Comparison of ENCODE assay signal across 8 mouse cellular contexts in genomic region chr1:181352367-181353199, GRCm38 (mm10). TPM values are rescaled to one million over a fixed set of nuclear protein-coding genes. Genes with fewer than 3 reads are reported as not detected.
DNase-seq lines count a peak whose midpoint lies in the region; ATAC-seq lines count a peak whose summit lies in the region.

Cnih3 (plus strand) TSS chr1:181352628.

- ATAC-seq in embryonic facial prominence, embryonic 14.5 days (ENCODE audit: low read depth) = peak; percentile 81
- ATAC-seq in hematopoietic stem cell, adult 5-6 weeks (replicated peaks in 1 of 2; ENCODE audit: insufficient read depth in 1 of 2, low FRiP score in 2 of 2, low TSS enrichment in 1 of 2, low read depth in 1 of 2, poor library complexity in 2 of 2, severe bottlenecking in 2 of 2) = peak; percentile 19 to 21; a peak in 1 of 4 replicates
- no peak for ATAC-seq in activated CD4-positive, CD25-positive, alpha-beta regulatory T cell, adult 4 months

- H3K27ac ChIP-seq in embryonic facial prominence, embryonic 14.5 days (replicated peaks; ENCODE audit: low read depth, low read length) = no peak within 1 kb of the TSS

- intact Hi-C loops in left cerebral cortex, postnatal 10 days (cut with DNase I) = no loop called here

- DNase-seq in urinary bladder, postnatal 14 days (ENCODE audit: low spot score) = peak; percentile 31
- no peak for DNase-seq in urinary bladder, postnatal 10 days (ENCODE audit: low spot score)
- DNase-seq in embryonic facial prominence, embryonic 14.5 days (ENCODE audit: low spot score) = peak; percentile 72
- peak in 1 of 2 experiments; percentile 80 for DNase-seq in left cerebral cortex, postnatal 10 days (ENCODE audit: extremely low spot score in 1 of 2, low spot score in 2 of 2)
- peak; percentile 53 to 71 for DNase-seq in lung, postnatal 4 days
- peak; percentile 70 for DNase-seq in right cerebral cortex, postnatal 14 days

- 1% methylated on average over 44 of the region's 78 CpGs for WGBS in embryonic facial prominence, embryonic 14.5 days

- peak within 1 kb of the TSS; percentile 99 for H3K4me2 ChIP-seq in embryonic facial prominence, embryonic 14.5 days (ENCODE audit: low read depth, low read length)

- H3K27me3 ChIP-seq in embryonic facial prominence, embryonic 14.5 days (replicated peaks; ENCODE audit: control insufficient read depth, insufficient read depth, low read length) = peaks cover 50% of the 10 kb centered on the region

- peaks cover 8% of the 10 kb centered on the region; the same call in 1 of the 2 replicates for H3K4me1 ChIP-seq in embryonic facial prominence, embryonic 14.5 days (ENCODE audit: control insufficient read depth, insufficient read depth, low read length)

- H3K9me3 ChIP-seq in embryonic facial prominence, embryonic 14.5 days (ENCODE audit: control insufficient read depth, low read length) = no peaks in the 10 kb centered on the region

- peak within 1 kb of the TSS; percentile 64 for H3K9ac ChIP-seq in embryonic facial prominence, embryonic 14.5 days (ENCODE audit: low read depth, low read length)

- peak within 1 kb of the TSS; percentile 58 for H3K4me3 ChIP-seq in embryonic facial prominence, embryonic 14.5 days (ENCODE audit: low read depth, low read length)

- H3K36me3 ChIP-seq in embryonic facial prominence, embryonic 14.5 days (ENCODE audit: control insufficient read depth, insufficient read depth, low read length) = no peaks in the 10 kb centered on the region

RNA-seq across cellular contexts. Expression of gene Cnih3, which starts in this region (rescaled TPM):
- 1.3 and 1.6 TPM in 2 replicates for polyA plus RNA-seq in embryonic facial prominence, embryonic 14.5 days (2014; fragmentation: Nextera tagmentation; extraction: Ambion mirVana)
- total RNA-seq in hematopoietic stem cell, adult 5-6 weeks (2017) = not detected in 2 replicates
- total RNA-seq in left cerebral cortex, postnatal 10 days (2021) = 10 to 100 TPM; 72.2 to 79.3 TPM
- not detected for polyA plus RNA-seq in activated CD4-positive, CD25-positive, alpha-beta regulatory T cell, adult 4 months (2017; shearing (Covaris generic))

Comparison
In these comparisons a context has a peak if more than half of its experiments do, and no peak if none do; other contexts are left out.
1. RNA of gene Cnih3 (total RNA-seq): 72.2 to 79.3 TPM in left cerebral cortex, postnatal 10 days; not detected in hematopoietic stem cell, adult 5-6 weeks; every median in the first group is over 10 times any median in the second.
2. Peak in ATAC-seq in hematopoietic stem cell, adult 5-6 weeks; RNA of the gene not detected or under 1 TPM.